Mouse (Mus musculus) effector memory CD4-positive, alpha-beta T cell, adult 7 months (primary cell): Measurements from ENCODE around the gene Mup17. TPM values are rescaled to one million over a fixed set of nuclear protein-coding genes. Genes with fewer than 3 reads are reported as not detected.

ENCODE experiments used
- polyA plus RNA-seq: library from polyadenylated mRNA; unstranded; fragments of 100-300 nt; shearing (Covaris generic); gene quantifications from one replicate; pipeline ENCODE4 v1.2.1, GENCODE M21; 2017

The Mup17 gene
- not detected for polyA plus RNA-seq

GRCm38 (mm10) chr4:61595771-61596170 lies at the start of gene Mup17:
Gene Mup17 (minus strand): TSS chr4:61595871.

Other genes starting within 250 kb of the Mup17 start
- gene Mup15, start 156.1 kb downstream of the Mup17 start, polyA plus RNA-seq: not detected
- gene Mup16, start 76.3 kb downstream of the Mup17 start, polyA plus RNA-seq: not detected
- gene Mup18, start 78.3 kb upstream of the Mup17 start, polyA plus RNA-seq: not detected
- gene Mup19, start 186.4 kb upstream of the Mup17 start, polyA plus RNA-seq: not detected
- gene Mup5, start 239.4 kb upstream of the Mup17 start, polyA plus RNA-seq: not detected